In genomic region chr13:74121795-74122330, GRCm38 (mm10) we compare ENCODE assay signal across 11 mouse cellular contexts. TPM values are rescaled to one million over a fixed set of nuclear protein-coding genes. Genes with fewer than 3 reads are reported as not detected.
A peak's percentile ranks its signal among the peaks of the same experiment; 100 is the strongest.
DNase-seq lines count a peak whose midpoint lies in the region; ATAC-seq lines count a peak whose summit lies in the region.
"Had no signal": no experiment of that assay in that cellular context is flagged by ENCODE, and none has a peak within 500 bp of the region (broad histone marks: within the 10 kb centered on the region; RNA-seq: fewer than 3 reads in every experiment).

No protein-coding gene starts in this region.

- peaks cover 21% of the 10 kb centered on the region for H3K27me3 ChIP-seq in forebrain, embryonic 11.5 days (ENCODE audit: control insufficient read depth, insufficient read depth, low read length)
- H3K27me3 ChIP-seq in forebrain, embryonic 15.5 days = peaks cover 28% of the 10 kb centered on the region
- H3K27me3 ChIP-seq in kidney, embryonic 16.5 days (ENCODE audit: insufficient read depth, low read length) = peaks cover 37% of the 10 kb centered on the region
- peaks cover 27% of the 10 kb centered on the region for H3K27me3 ChIP-seq in intestine, embryonic 15.5 days (replicated peaks)
- H3K27me3 ChIP-seq in neural tube, embryonic 15.5 days (replicated peaks) = peaks cover 48% of the 10 kb centered on the region

- H3K27ac ChIP-seq in forebrain, embryonic 11.5 days (ENCODE audit: low read depth, low read length) = no peak overlapping the region
- no peak overlapping the region for H3K27ac ChIP-seq in forebrain, embryonic 15.5 days (replicated peaks)
- H3K27ac ChIP-seq in kidney, embryonic 16.5 days (ENCODE audit: low read length) = no peak overlapping the region
- H3K27ac ChIP-seq in intestine, embryonic 15.5 days = no peak overlapping the region
- H3K27ac ChIP-seq in neural tube, embryonic 15.5 days (replicated peaks) = no peak overlapping the region
- H3K27ac ChIP-seq: lung, embryonic 15.5 days had no signal

- no peaks in the 10 kb centered on the region for H3K9me3 ChIP-seq in forebrain, embryonic 11.5 days (ENCODE audit: control insufficient read depth, low read length)
- no peaks in the 10 kb centered on the region for H3K9me3 ChIP-seq in forebrain, embryonic 15.5 days
- no peaks in the 10 kb centered on the region for H3K9me3 ChIP-seq in kidney, embryonic 16.5 days (ENCODE audit: low read length)
- no peaks in the 10 kb centered on the region for H3K9me3 ChIP-seq in intestine, embryonic 15.5 days
- no peaks in the 10 kb centered on the region for H3K9me3 ChIP-seq in neural tube, embryonic 15.5 days (replicated peaks)
- H3K9me3 ChIP-seq: lung, embryonic 15.5 days had no signal

- no peaks in the 10 kb centered on the region for H3K36me3 ChIP-seq in forebrain, embryonic 11.5 days (ENCODE audit: control insufficient read depth, insufficient read depth, low read length)
- no peaks in the 10 kb centered on the region for H3K36me3 ChIP-seq in forebrain, embryonic 15.5 days
- no peaks in the 10 kb centered on the region for H3K36me3 ChIP-seq in kidney, embryonic 16.5 days (ENCODE audit: insufficient read depth, low read length)
- no peaks in the 10 kb centered on the region for H3K36me3 ChIP-seq in intestine, embryonic 15.5 days
- no peaks in the 10 kb centered on the region for H3K36me3 ChIP-seq in neural tube, embryonic 15.5 days
- H3K36me3 ChIP-seq: lung, embryonic 15.5 days had no signal

- no peak for ATAC-seq in forebrain, embryonic 11.5 days (replicated peaks; ENCODE audit: low FRiP score)
- ATAC-seq in forebrain, embryonic 15.5 days (replicated peaks) = no peak
- ATAC-seq in kidney, embryonic 16.5 days (ENCODE audit: low FRiP score, low TSS enrichment) = no peak
- no peak for ATAC-seq in intestine, embryonic 15.5 days
- ATAC-seq in neural tube, embryonic 15.5 days (ENCODE audit: low FRiP score) = 0 out of 2 replicates have a peak, but pooled peaks have one; percentile 36

- 29% methylated on average over 14 of the region's 14 CpGs for WGBS in forebrain, embryonic 11.5 days
- 28% methylated on average over 14 of the region's 14 CpGs for WGBS in forebrain, embryonic 15.5 days
- WGBS in kidney, embryonic 16.5 days = 34% methylated on average over 14 of the region's 14 CpGs
- WGBS in intestine, embryonic 15.5 days = 37% methylated on average over 14 of the region's 14 CpGs
- 38% methylated on average over 14 of the region's 14 CpGs for WGBS in neural tube, embryonic 15.5 days

- H3K4me2 ChIP-seq in forebrain, embryonic 11.5 days (ENCODE audit: low read depth, low read length, severe bottlenecking) = no peak overlapping the region
- no peak overlapping the region; the same call in 1 of the 2 replicates for H3K4me2 ChIP-seq in forebrain, embryonic 15.5 days (replicated peaks)
- peak overlapping the region; percentile 80 for H3K4me2 ChIP-seq in kidney, embryonic 16.5 days (replicated peaks; ENCODE audit: low read depth, low read length)
- H3K4me2 ChIP-seq in intestine, embryonic 15.5 days (replicated peaks) = peak overlapping the region; percentile 80
- peak overlapping the region; percentile 79 for H3K4me2 ChIP-seq in neural tube, embryonic 15.5 days

- DNase-seq in forebrain, embryonic 11.5 days (ENCODE audit: low spot score) = peak; percentile 14
- DNase-seq in kidney, adult 18-20 months = no peak
- DNase-seq in urinary bladder, adult 2 months (ENCODE audit: low spot score) = no peak
- no peak for DNase-seq in yolk sac, embryonic 10.5 days (ENCODE audit: low spot score)
- DNase-seq: cerebellum, adult 9-10 months had no signal

- H3K4me1 ChIP-seq in forebrain, embryonic 11.5 days (replicated peaks; ENCODE audit: control insufficient read depth, insufficient read depth, low read length) = no peaks in the 10 kb centered on the region
- peaks cover 8% of the 10 kb centered on the region for H3K4me1 ChIP-seq in forebrain, embryonic 15.5 days
- H3K4me1 ChIP-seq in kidney, embryonic 16.5 days (ENCODE audit: insufficient read depth, low read length) = peaks cover 8% of the 10 kb centered on the region
- H3K4me1 ChIP-seq in intestine, embryonic 15.5 days (replicated peaks) = peaks cover 6% of the 10 kb centered on the region; the same call in 1 of the 2 replicates
- peaks cover 9% of the 10 kb centered on the region for H3K4me1 ChIP-seq in neural tube, embryonic 15.5 days

- no peak overlapping the region for H3K9ac ChIP-seq in forebrain, embryonic 11.5 days (ENCODE audit: low read length)
- H3K9ac ChIP-seq in forebrain, embryonic 15.5 days (replicated peaks) = no peak overlapping the region
- H3K9ac ChIP-seq in kidney, embryonic 16.5 days (replicated peaks; ENCODE audit: low read length) = no peak overlapping the region
- no peak overlapping the region for H3K9ac ChIP-seq in intestine, embryonic 15.5 days
- H3K9ac ChIP-seq in neural tube, embryonic 15.5 days (replicated peaks) = no peak overlapping the region
- H3K9ac ChIP-seq: lung, embryonic 15.5 days had no signal

- H3K4me3 ChIP-seq in forebrain, embryonic 11.5 days (ENCODE audit: low read depth, low read length) = no peak overlapping the region
- no peak overlapping the region for H3K4me3 ChIP-seq in forebrain, embryonic 15.5 days
- peak overlapping the region; percentile 51 for H3K4me3 ChIP-seq in kidney, embryonic 16.5 days (ENCODE audit: low read length)
- H3K4me3 ChIP-seq in intestine, embryonic 15.5 days (replicated peaks) = peak overlapping the region; percentile 38; the same call in 1 of the 2 replicates
- H3K4me3 ChIP-seq in neural tube, embryonic 15.5 days (replicated peaks) = peak overlapping the region; percentile 44
- H3K4me3 ChIP-seq: erythroblast, embryonic 14.5 days had no signal

RNA-seq across cellular contexts. Expression of gene Slc9a3, which starts 0.6 kb away (rescaled TPM):
- not detected in 2 replicates for polyA plus RNA-seq in forebrain, embryonic 11.5 days (2014; fragmentation: Nextera tagmentation; extraction: Ambion mirVana)
- not detected in 2 replicates for polyA plus RNA-seq in forebrain, embryonic 15.5 days (2015; fragmentation: Nextera tagmentation; extraction: Ambion mirVana)
- polyA plus RNA-seq in kidney, embryonic 16.5 days (2015; fragmentation: Nextera tagmentation; extraction: Ambion mirVana) = 3.7 and 4.2 TPM in 2 replicates
- 5.0 and 6.2 TPM in 2 replicates for polyA plus RNA-seq in intestine, embryonic 15.5 days (2015; fragmentation: Nextera tagmentation; extraction: Ambion mirVana)
- polyA plus RNA-seq in neural tube, embryonic 15.5 days (2015; fragmentation: Nextera tagmentation; extraction: Ambion mirVana) = 0.23 and 0.46 TPM in 2 replicates
- polyA plus RNA-seq in urinary bladder, adult 2 months (2012; rRNA removed) = 0.03 and 0.04 TPM in 2 replicates
- polyA plus RNA-seq: erythroblast, embryonic 14.5 days; lung, embryonic 15.5 days had no signal

RNA-seq across cellular contexts. Expression of gene Cep72, which starts 59.8 kb away (rescaled TPM):
- 24.6 and 26.1 TPM in 2 replicates for polyA plus RNA-seq in forebrain, embryonic 11.5 days (2014; fragmentation: Nextera tagmentation; extraction: Ambion mirVana)
- polyA plus RNA-seq in forebrain, embryonic 15.5 days (2015; fragmentation: Nextera tagmentation; extraction: Ambion mirVana) = 11.3 and 13.1 TPM in 2 replicates
- polyA plus RNA-seq in kidney, embryonic 16.5 days (2015; fragmentation: Nextera tagmentation; extraction: Ambion mirVana) = 17.8 and 18.4 TPM in 2 replicates
- polyA plus RNA-seq in intestine, embryonic 15.5 days (2015; fragmentation: Nextera tagmentation; extraction: Ambion mirVana) = 14.1 and 15.2 TPM in 2 replicates
- 7.5 and 7.9 TPM in 2 replicates for polyA plus RNA-seq in neural tube, embryonic 15.5 days (2015; fragmentation: Nextera tagmentation; extraction: Ambion mirVana)
- 4.2 and 5.2 TPM in 2 replicates for polyA plus RNA-seq in urinary bladder, adult 2 months (2012; rRNA removed)

Comparison
In these comparisons a context has a peak if more than half of its experiments do, and no peak if none do; other contexts are left out.
1. H3K4me2 ChIP-seq: peak in kidney, embryonic 16.5 days (single experiment), intestine, embryonic 15.5 days (single experiment) and neural tube, embryonic 15.5 days (single experiment); none in forebrain, embryonic 11.5 days (single experiment) and forebrain, embryonic 15.5 days (single experiment).
2. H3K4me3 ChIP-seq: peak in kidney, embryonic 16.5 days (single experiment), intestine, embryonic 15.5 days (single experiment) and neural tube, embryonic 15.5 days (single experiment); none in forebrain, embryonic 11.5 days (single experiment) and forebrain, embryonic 15.5 days (single experiment).